Mouse (Mus musculus) gastrocnemius, postnatal 25 days (tissue): ENCODE data around the gene Ctrc. TPM values are rescaled to one million over a fixed set of nuclear protein-coding genes. Genes with fewer than 3 reads are reported as not detected.

Experiments used
- DNase-seq: peaks from one replicate; pipeline ENCODE4 v3.0.0; 2022
- total RNA-seq, 2 experiments: library from RNA; stranded (reverse); gene quantifications; 1 replicate in 1 of 2; 2 replicates in 1 of 2; pipeline ENCODE4 v1.2.3; 2021

Ctrc gene
- total RNA-seq, 2 experiments from 2014 or later, result not detected

DNA sequence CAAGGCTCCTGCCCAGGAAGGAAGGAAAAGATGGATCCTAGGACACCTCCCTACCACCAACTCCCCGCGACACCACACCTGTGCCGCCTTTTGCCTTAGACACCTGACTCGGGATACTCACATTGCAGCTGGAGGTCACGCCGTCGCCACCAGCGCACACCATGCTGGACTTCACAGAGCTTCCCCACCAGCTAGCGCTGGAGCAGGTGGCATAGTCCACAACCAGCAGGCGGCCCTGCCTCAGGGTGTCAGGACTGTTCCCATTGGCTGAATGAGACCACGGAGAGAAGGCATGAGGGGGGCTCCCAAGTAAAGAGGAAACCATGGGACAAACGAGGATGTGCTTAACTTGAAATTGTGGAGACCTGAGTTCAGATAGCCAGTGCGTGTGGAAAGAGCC, 27.3 kb downstream of the Ctrc start:
- DNase-seq, result no peak

- DNase-seq, result no peak
Measured at GRCm38 (mm10) chr4:141817706-141818105, 28.5 kb downstream of the Ctrc start.

DNA sequence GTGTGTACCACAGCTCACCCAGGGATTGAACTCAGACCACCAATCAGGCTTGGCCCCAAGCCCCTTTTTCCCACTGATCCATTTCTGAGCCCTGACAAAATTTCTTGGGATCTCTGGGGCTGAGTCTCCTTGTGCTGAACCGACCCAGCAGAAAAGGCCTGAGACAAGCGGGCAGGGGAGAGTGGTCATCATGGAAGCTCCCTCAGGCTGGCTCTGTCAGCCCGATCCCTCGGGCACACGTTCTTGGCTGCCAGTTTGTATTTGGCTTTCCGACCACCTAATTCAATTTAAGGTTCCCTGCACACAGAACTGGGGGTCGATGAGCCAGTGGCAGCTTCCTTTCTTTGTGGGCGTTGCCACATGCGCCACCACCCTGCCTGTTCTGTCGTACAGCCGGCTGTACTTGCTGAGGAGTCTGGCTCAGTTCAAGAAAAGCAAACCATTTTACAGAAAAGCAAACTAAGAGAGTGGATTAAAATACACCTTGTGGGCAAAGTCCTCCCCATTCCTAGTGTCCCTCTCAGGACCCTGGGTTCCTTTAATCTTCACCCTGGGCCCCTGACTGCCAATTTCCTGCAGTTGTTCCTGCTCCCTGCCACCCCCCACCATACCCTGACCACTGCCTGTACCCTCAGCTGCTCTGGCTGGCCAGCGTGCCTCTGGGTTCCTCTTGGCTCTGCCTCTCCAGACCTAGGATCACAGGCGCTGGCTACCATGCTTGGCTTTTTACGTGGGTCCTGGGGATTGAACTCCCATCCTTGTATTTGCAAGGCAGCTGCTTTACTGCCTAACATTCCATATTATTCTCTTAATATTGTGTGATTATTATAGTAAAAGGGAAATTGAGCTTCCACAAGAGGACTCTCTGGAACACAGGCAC, 29.1 kb downstream of the Ctrc start:
- no peak for DNase-seq

DNA sequence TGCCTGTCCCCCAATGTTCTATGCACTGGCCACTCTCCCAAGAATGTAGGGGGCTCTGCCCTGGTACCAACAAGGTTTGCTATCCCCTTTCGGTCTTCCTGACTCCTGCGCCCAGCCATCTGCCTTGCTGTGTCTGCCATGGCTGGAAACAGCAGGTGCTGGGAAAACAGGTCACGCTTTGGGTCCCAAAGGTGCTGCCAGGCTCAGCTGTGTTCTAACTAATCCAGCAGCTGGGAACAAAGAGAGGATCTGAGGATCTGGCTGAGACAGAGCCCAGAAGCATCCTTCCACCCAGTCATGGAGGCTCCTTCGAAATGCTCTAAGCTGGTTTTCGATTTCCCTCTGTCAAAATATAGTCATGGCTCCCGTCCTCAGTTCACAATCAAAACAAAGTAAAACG, 29.9 kb downstream of the Ctrc start:
- no peak for DNase-seq

- DNase-seq, result no peak
Measured at GRCm38 (mm10) chr4:141811375-141811774, 34.8 kb downstream of the Ctrc start.

- DNase-seq, result no peak
Measured at GRCm38 (mm10) chr4:141810975-141811374, 35.2 kb downstream of the Ctrc start.

DNA sequence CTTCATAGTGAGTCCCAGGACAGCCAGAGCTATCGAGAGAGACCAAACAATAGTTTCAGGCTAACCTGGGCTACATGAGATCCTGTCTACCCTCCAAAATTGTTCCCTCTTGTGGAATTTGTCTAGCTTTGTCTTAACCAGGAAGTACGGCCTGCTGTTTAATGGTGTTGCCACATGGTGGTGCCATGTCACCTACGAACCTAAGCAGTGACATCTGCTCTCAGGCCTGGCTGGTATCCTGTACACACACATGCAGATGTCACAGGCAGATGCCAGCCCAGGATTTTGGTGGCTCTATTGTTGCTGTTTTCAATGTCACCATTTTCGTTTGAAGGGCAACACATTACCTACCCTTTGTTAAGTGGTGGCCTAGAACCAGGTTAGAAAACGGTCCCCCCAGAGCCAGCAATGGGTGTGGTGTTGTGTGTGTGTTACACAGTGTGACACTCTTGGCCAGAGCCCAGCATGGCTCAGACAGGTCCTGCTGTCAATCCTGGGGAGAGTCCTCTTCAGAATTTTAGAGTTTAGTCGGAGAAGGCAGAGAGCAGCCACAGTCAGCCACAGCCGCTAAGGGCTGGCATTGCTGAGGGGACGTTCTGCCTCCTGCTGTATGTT, 36.2 kb downstream of the Ctrc start:
- no peak for DNase-seq

DNA sequence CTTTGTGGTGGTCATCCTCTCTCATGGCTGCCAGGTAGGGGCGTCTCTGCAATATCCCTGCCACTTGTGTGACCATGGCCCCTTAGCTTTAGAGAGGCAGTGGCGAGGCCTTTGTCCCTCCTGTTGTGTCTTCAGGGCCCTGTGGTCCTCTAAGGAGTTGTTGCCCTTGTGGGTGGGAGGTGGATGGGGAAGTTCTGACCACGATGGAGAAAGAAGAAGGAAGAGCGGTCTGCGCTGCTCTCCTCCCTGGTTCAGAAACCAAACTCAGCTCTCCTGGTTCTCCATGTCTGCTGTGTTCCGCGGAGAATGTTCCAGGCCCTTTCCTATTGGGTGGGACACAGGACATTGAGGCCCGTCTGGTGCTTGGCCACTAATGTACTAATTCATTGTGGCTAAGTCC, 40.3 kb downstream of the Ctrc start:
- DNase-seq, result no peak

DNA sequence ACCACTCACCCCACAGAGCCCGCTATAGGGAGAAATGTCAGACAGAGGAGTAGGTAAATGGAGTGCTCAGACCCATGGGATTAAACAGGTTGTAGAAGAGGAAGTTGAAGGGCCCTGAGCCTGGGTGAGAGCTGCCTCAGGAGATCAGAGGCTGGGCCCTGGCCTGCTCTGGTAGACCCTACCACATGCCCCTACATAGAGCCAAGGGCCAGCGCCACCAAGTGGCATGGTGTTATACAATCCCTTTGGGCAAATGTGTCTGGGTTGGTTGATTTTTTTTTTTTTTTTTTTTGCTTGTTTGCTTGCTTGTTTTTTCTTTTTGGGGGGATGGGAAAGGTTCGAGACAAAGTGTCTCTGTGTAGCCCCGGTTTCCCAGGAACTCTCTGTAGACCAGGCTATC, 42.1 kb downstream of the Ctrc start:
- DNase-seq, result no peak

- no peak for DNase-seq
Measured at GRCm38 (mm10) chr4:141797545-141797944, 48.6 kb downstream of the Ctrc start.

DNA sequence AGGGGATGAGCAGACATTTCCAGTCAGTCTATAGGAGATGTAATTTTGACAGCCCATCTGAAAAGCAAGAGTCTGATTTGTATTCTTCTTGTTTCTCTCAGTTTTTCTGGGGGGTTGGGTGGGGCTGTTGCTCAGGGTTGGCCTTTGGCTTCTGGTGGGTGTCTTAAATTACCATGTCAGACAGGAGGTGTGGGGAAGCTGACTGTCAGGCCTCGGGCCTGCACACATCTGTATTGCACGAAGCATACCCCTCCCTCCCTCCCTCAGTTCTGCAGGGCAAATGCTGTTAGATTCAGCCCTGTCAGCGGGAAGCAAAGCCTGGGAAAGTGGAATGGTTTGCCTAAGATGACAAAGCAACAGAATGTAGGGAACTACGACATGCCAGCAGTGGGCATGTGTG, 49.2 kb downstream of the Ctrc start:
- DNase-seq, result no peak

GRCm38 (mm10) chr4:141796356-141796755, 49.8 kb downstream of the Ctrc start:
- peak; percentile 28 for DNase-seq

DNA sequence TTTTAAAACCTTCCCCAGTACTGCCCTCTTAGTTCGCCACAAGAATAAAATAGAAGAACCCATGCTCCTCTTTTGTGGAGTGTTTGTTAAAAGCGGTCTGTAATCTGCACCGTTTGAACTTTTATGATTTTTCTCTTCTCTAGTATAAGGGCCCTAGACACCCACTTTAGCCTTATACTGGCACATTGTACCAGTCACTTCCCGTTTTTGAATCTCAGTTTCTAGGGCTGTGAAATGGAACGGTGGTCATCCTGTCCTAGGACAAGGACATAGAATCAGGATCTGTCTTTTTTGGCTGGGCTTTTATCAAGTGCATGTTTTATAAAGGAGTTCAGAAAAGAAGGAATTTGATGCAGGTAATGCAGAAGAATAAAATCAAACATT, 52.0 kb downstream of the Ctrc start:
- no peak for DNase-seq

DNA sequence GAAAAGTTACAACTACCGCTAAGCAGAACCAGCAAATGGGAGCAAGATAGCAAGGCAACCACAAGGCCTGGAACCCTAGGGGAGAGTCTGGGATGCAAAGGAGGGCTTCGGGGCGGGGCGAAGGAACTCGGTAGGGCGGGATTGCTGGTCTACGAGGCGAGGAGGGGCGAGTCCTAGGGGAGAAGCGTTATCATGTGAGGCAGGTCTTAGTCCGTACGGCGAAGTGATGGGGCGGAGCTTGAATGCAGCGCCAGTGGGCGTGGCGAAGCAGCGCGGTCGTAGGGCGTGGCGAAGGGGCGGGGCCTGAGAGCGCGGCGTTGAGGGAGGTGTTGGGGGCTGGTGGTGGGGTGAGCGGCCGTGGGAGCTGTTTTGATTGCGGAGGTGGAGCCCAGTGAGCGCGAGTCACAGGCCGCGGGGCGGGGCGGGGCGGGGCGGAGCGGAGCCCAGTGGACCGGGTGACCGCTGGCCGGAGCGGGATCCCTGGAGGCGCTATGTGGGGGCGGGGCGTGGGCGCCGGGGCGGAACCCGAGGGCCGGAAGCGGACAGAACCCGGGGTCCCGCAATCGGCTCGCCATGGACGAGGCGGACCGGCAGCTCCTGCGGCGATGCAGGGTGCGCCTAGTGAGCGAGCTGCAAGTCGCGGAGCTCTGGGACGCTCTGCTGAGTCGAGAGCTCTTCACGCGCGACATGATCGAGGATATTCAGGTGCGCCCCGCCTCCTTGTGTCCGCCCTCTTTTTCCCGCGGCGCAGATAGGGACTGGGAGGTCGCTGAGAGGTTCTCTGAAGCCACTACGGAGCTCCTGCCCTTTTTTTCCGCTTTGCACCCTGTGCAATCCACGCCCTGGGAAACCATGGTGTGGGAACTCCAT, 52.6 kb downstream of the Ctrc start, which contains the start of gene Casp9:
Casp9 (plus strand) TSS at position 331 of the 870 bp plus-strand sequence.
- DNase-seq, result peak; percentile 97

DNA sequence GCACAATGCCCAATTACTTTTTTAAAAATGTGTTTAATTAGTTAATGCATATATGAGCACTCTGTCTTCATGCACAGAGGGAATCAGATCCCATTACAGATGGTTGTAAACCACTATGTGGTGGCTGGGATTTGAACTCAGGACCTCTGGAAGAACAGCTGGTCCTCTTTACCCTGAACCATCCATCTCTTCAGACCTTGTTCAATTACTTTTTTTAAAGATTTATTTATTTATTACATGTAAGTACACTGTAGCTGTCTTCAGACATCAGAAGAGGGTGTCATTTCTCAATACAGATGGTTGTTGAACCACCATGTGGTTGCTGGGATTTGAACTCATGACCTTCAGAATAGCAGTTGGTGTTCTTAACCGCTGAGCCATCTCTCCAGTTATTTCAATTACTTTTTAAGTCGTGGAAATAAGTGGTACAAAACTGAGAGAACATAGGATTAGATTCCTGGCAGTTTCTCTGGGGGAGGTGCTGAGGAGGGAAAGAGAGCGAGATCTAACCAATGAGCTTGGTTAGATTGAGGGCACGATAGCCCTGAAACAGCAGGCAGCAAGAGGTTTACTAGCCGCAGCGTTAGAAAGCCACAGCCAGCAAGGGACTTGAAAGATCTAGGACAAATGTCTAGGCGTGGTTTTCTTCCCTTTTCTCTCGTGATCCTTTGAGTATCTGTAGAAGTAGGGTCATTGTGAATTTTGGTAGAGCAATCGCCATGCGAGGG, 53.4 kb downstream of the Ctrc start:
- no peak for DNase-seq

GRCm38 (mm10) chr4:141791951-141792350, 54.2 kb downstream of the Ctrc start:
- no peak for DNase-seq

- no peak for DNase-seq
Measured at GRCm38 (mm10) chr4:141791486-141791885, 54.7 kb downstream of the Ctrc start.

GRCm38 (mm10) chr4:141790524-141790990, 55.6 kb downstream of the Ctrc start, which contains the start of gene Dnajc16:
Dnajc16 (minus strand) TSS chr4:141790931.
- peak; percentile 97 for DNase-seq

GRCm38 (mm10) chr4:141789564-141790218, 56.5 kb downstream of the Ctrc start:
- no peak for DNase-seq

GRCm38 (mm10) chr4:141787462-141787861, 58.7 kb downstream of the Ctrc start:
- no peak for DNase-seq

DNA sequence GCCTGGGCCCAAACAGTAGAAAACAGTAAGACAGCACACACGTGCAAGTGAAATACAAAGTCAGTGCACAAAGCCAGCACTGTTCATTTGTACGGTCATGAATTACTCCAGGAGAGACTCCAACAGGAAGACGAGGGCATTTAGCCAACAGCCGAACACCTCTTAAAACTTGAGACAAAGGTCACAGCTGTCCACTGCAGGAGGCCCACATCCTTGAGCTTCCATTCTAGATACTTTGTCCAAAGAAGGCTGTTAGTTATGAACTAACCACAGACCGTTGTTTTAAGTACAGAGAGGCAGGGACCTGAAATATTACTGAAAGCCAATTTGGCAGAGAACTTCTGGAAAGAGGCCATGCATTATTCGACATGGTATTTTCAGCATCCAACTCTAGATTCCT, 59.1 kb downstream of the Ctrc start:
- no peak for DNase-seq
